Mouse (Mus musculus): Measurements from ENCODE around the gene Gm9268. TPM values are rescaled to one million over a fixed set of nuclear protein-coding genes. Genes with fewer than 3 reads are reported as not detected.
"Not testable (repeated sequence)": the region's sequence is repeated elsewhere in the genome, so short reads cannot be mapped to it uniquely, and the experiment has no call there.

Gm9268 gene
- not detected in 2 replicates for polyA plus RNA-seq (2015; fragmentation: Nextera tagmentation; extraction: Ambion mirVana)

DNA sequence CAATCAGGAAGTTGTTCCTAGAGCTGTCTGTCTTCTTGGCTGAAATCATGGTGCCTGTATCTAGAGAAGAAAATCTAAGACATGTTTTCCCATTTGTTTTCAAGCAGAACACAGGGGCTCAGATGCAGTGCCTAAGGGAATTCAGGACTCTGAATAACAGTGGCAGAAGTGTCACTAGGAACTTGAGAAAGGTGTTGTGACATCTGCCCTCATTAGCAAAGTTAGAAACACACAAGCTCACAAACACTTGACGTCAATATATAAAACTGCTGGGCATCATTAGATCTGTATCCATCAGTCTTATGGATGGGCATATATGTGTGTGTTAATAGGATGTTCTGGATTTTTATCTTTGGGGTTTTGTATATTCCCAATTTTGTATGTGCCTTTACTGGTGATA lies at the start of gene Gm9268:
Gene Gm9268, plus strand, starts transcription at position 301 of the 400 bp plus-strand sequence.
- not testable (repeated sequence) for H3K27ac ChIP-seq (ENCODE audit: low read length); H3K36me3 ChIP-seq (ENCODE audit: control insufficient read depth, insufficient read depth, low read length); H3K4me2 ChIP-seq (ENCODE audit: low read depth, low read length); H3K9me3 ChIP-seq (ENCODE audit: control insufficient read depth, low read length); ATAC-seq; H3K4me3 ChIP-seq (ENCODE audit: low read length); H3K27me3 ChIP-seq (replicated peaks; ENCODE audit: control insufficient read depth, insufficient read depth, low read length); H3K4me1 ChIP-seq (ENCODE audit: control insufficient read depth, insufficient read depth, low read length); H3K9ac ChIP-seq (ENCODE audit: low read depth, low read length)
- WGBS: no CpG with 5 or more reads among the region's 1 CpGs

DNA sequence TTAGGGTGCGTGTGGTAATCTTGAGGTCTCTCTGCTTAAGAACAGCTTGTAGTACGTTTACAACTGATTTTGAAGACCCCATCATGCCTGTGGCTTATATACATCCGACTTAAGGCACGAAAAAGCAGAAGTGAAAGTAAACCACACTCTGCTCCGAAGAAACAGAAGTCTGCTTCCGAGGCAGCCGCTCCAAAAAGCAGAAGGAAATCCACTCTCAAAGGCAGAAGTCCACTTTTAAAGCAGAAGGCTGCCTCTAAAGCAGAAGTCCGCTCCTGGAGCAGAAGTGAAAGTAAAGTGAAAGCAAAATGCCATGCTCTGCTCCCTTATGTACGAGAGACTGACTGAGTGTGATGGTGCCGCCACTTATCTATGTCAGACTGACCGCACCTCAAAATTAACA lies 38.5 kb upstream of the Gm9268 start:
- no peak for ATAC-seq
- WGBS: 86% methylated on average over 11 of the region's 11 CpGs
- H3K4me2 ChIP-seq (ENCODE audit: low read depth, low read length): no peak overlapping the region
- 0 out of 2 replicates have a peak, but pooled peaks cover 8% of the 10 kb centered on the region for H3K9me3 ChIP-seq (ENCODE audit: control insufficient read depth, low read length)
- no peak overlapping the region for H3K9ac ChIP-seq (ENCODE audit: low read depth, low read length)
- no peak overlapping the region for H3K4me3 ChIP-seq (ENCODE audit: low read length)
- no peak overlapping the region for H3K27ac ChIP-seq (ENCODE audit: low read length)
- no peaks in the 10 kb centered on the region for H3K36me3 ChIP-seq (ENCODE audit: control insufficient read depth, insufficient read depth, low read length)
- no peaks in the 10 kb centered on the region for H3K27me3 ChIP-seq (replicated peaks; ENCODE audit: control insufficient read depth, insufficient read depth, low read length)
- no peaks in the 10 kb centered on the region for H3K4me1 ChIP-seq (ENCODE audit: control insufficient read depth, insufficient read depth, low read length)

GRCm38 (mm10) chr7:42980739-42981138 lies 37.8 kb upstream of the Gm9268 start:
- Histone ChIP-seq H3K4me1 (ENCODE audit: control insufficient read depth, insufficient read depth, low read length) (no peaks in the 10 kb centered on the region), H3K9ac (ENCODE audit: low read depth, low read length) (no peak overlapping the region), H3K4me3 (ENCODE audit: low read length) (no peak overlapping the region), H3K4me2 (ENCODE audit: low read depth, low read length) (no peak overlapping the region), H3K27me3 (replicated peaks; ENCODE audit: control insufficient read depth, insufficient read depth, low read length) (no peaks in the 10 kb centered on the region), H3K27ac (ENCODE audit: low read length) (no peak overlapping the region), H3K9me3 (ENCODE audit: control insufficient read depth, low read length) (0 out of 2 replicates have a peak, but pooled peaks cover 8% of the 10 kb centered on the region), H3K36me3 (ENCODE audit: control insufficient read depth, insufficient read depth, low read length) (no peaks in the 10 kb centered on the region)
- WGBS: 94% methylated on average over 10 of the region's 10 CpGs
- ATAC-seq: no peak

- Histone ChIP-seq H3K4me2 (ENCODE audit: low read depth, low read length) (no peak overlapping the region), H3K9me3 (ENCODE audit: control insufficient read depth, low read length) (peaks cover 2% of the 10 kb centered on the region; the same call in 1 of the 2 replicates), H3K36me3 (ENCODE audit: control insufficient read depth, insufficient read depth, low read length) (no peaks in the 10 kb centered on the region), H3K9ac (ENCODE audit: low read depth, low read length) (no peak overlapping the region), H3K4me1 (ENCODE audit: control insufficient read depth, insufficient read depth, low read length) (no peaks in the 10 kb centered on the region), H3K4me3 (ENCODE audit: low read length) (no peak overlapping the region), H3K27ac (ENCODE audit: low read length) (no peak overlapping the region), H3K27me3 (replicated peaks; ENCODE audit: control insufficient read depth, insufficient read depth, low read length) (no peaks in the 10 kb centered on the region)
- no peak for ATAC-seq
- 88% methylated on average over 8 of the region's 8 CpGs for WGBS
Measured at GRCm38 (mm10) chr7:43077831-43078230, 59.3 kb downstream of the Gm9268 start.

Other genes with a start within 250 kb of the Gm9268 start
- not detected in 2 replicates for gene Vmn2r62, start 225.2 kb upstream of the Gm9268 start, polyA plus RNA-seq (2015; fragmentation: Nextera tagmentation; extraction: Ambion mirVana)
- gene Gm2381, start 151.5 kb upstream of the Gm9268 start, polyA plus RNA-seq (2015; fragmentation: Nextera tagmentation; extraction: Ambion mirVana): not detected in 2 replicates
- not detected in 2 replicates for gene Vmn2r63, start 84.9 kb upstream of the Gm9268 start, polyA plus RNA-seq (2015; fragmentation: Nextera tagmentation; extraction: Ambion mirVana)
- gene Zfp936, start 95.5 kb downstream of the Gm9268 start, polyA plus RNA-seq (2015; fragmentation: Nextera tagmentation; extraction: Ambion mirVana): not detected in 2 replicates

Measured in intestine, embryonic 16.5 days (tissue).